Mouse (Mus musculus) bone marrow, adult 2 months (tissue): ENCODE measurements around the gene Hadha. TPM values are rescaled to one million over a fixed set of nuclear protein-coding genes. Genes with fewer than 3 reads are reported as not detected.

Experiments
- H3K27ac ChIP-seq: fragments of 200-500 bp; 2 replicates; pipeline ENCODE4 v1.5.1; 2012; ENCODE audit warnings: low read depth, mild to moderate bottlenecking, control low read depth, inconsistent platforms, low read length; ENCODE audit not compliant: control insufficient read depth, poor library complexity, insufficient read depth
- H3K4me1 ChIP-seq: fragments of 200-500 bp; 2 replicates; pipeline ENCODE4 v1.6.1; 2011; ENCODE audit warnings: low read length; ENCODE audit not compliant: control insufficient read depth, insufficient read depth
- H3K4me3 ChIP-seq: fragments of 200-500 bp; replicated peaks from 2 replicates; pipeline ENCODE3; 2011; ENCODE audit warnings: mild to moderate bottlenecking, low read depth, low read length, control low read depth; ENCODE audit not compliant: control insufficient read depth
- CTCF ChIP-seq: fragments of 200-500 bp; IDR thresholded peaks from 2 replicates; pipeline ENCODE4 v1.5.1; 2011; ENCODE audit warnings: low read length, control low read depth; ENCODE audit not compliant: control insufficient read depth, insufficient read depth
- POLR2A ChIP-seq: fragments of 200-500 bp; IDR thresholded peaks from 2 replicates; pipeline ENCODE4 v1.6.1; 2011; ENCODE audit warnings: low read depth, mild to moderate bottlenecking, control low read depth, low read length, borderline replicate concordance; ENCODE audit not compliant: control insufficient read depth
- WGBS: fragments of 180-500 bp; shearing (Covaris S2); methylation state at CpG from one replicate; pipeline ENCODE4 v1.1.7; 2018; 5-methylcytosine and 5-hydroxymethylcytosine counted together
- polyA plus RNA-seq: library from polyadenylated mRNA; stranded (reverse); fragments of >200 nt; gene quantifications from 2 replicates; pipeline ENCODE4 v1.2.4, GENCODE M21; 2011; ENCODE audit warnings: low replicate concordance; ENCODE audit not compliant: missing spikeins, insufficient read depth, insufficient read length

Gene Hadha
- polyA plus RNA-seq, 1 experiment: 51.3 TPM

- no peaks in the 10 kb centered on the region for H3K4me1 ChIP-seq
- no peak overlapping the region for H3K27ac ChIP-seq
- TF ChIP-seq POLR2A (no peak), CTCF (peak; percentile 72)
- H3K4me3 ChIP-seq: no peak overlapping the region
- WGBS: 58% methylated on average over 5 of the region's 5 CpGs
Observed at GRCm38 (mm10) chr5:30125587-30125986, 29.4 kb downstream of the Hadha start.

- 94% methylated on average over 6 of the region's 6 CpGs for WGBS
- no peaks in the 10 kb centered on the region for H3K4me1 ChIP-seq
- H3K4me3 ChIP-seq: no peak overlapping the region
- no peak overlapping the region for H3K27ac ChIP-seq
- no peak for TF ChIP-seq CTCF
- TF ChIP-seq POLR2A: no peak
Observed at GRCm38 (mm10) chr5:30122481-30122880, 32.5 kb downstream of the Hadha start.

- H3K27ac ChIP-seq: no peak overlapping the region
- 84% methylated on average over 7 of the region's 7 CpGs for WGBS
- TF ChIP-seq POLR2A (no peak), CTCF (no peak)
- H3K4me1 ChIP-seq: no peaks in the 10 kb centered on the region
- no peak overlapping the region for H3K4me3 ChIP-seq
Observed at GRCm38 (mm10) chr5:30120106-30120505, 34.9 kb downstream of the Hadha start.

- no peak for TF ChIP-seq POLR2A
- TF ChIP-seq CTCF: no peak
Observed at GRCm38 (mm10) chr5:30119163-30119562, 35.8 kb downstream of the Hadha start.

GRCm38 (mm10) chr5:30118018-30118417 is 36.9 kb downstream of the Hadha start:
- TF ChIP-seq POLR2A: no peak
- TF ChIP-seq CTCF: no peak
- Histone ChIP-seq H3K27ac (no peak overlapping the region), H3K4me1 (no peaks in the 10 kb centered on the region), H3K4me3 (no peak overlapping the region)
- 81% methylated on average over 1 of the region's 1 CpGs for WGBS

More at GRCm38 (mm10) chr5:30119163-30119562, 35.8 kb downstream of the Hadha start:
- Histone ChIP-seq H3K27ac (no peak overlapping the region), H3K4me3 (no peak overlapping the region), H3K4me1 (no peaks in the 10 kb centered on the region)
- whole genome bisulfite sequencing: 86% methylated on average over 6 of the region's 6 CpGs

- WGBS: 42% methylated on average over 10 of the region's 10 CpGs
- Histone ChIP-seq H3K4me1 (no peaks in the 10 kb centered on the region), H3K27ac (no peak overlapping the region), H3K4me3 (no peak overlapping the region)
- TF ChIP-seq POLR2A (no peak), CTCF (no peak)
Observed at GRCm38 (mm10) chr5:30115718-30116117, 39.2 kb downstream of the Hadha start.

- H3K4me3 ChIP-seq: no peak overlapping the region
- TF ChIP-seq POLR2A: no peak
- no peak for TF ChIP-seq CTCF
- H3K4me1 ChIP-seq: no peaks in the 10 kb centered on the region
- no peak overlapping the region for H3K27ac ChIP-seq
- 2% methylated on average over 28 of the region's 28 CpGs for WGBS
Observed at GRCm38 (mm10) chr5:30114761-30115140, 40.2 kb downstream of the Hadha start.

GRCm38 (mm10) chr5:30113881-30114760 is 40.8 kb downstream of the Hadha start:
- Histone ChIP-seq H3K4me3 (peak overlapping the region; percentile 15), H3K4me1 (no peaks in the 10 kb centered on the region), H3K27ac (no peak overlapping the region)
- 1% methylated on average over 103 of the region's 103 CpGs for WGBS
- TF ChIP-seq CTCF (peak; percentile 55), POLR2A (no peak)

- Histone ChIP-seq H3K4me1 (no peaks in the 10 kb centered on the region), H3K27ac (no peak overlapping the region), H3K4me3 (no peak overlapping the region)
- WGBS: 81% methylated on average over 3 of the region's 3 CpGs
- TF ChIP-seq CTCF (0 out of 2 replicates have a peak, but pooled peaks have one; percentile 11), POLR2A (no peak)
Observed at GRCm38 (mm10) chr5:30112533-30113068, 42.4 kb downstream of the Hadha start.
